Mouse (Mus musculus): ENCODE results near the gene Gng7. TPM values are rescaled to one million over a fixed set of nuclear protein-coding genes. Genes with fewer than 3 reads are reported as not detected.

Gng7 gene
- total and polyA plus RNA-seq, 2 experiments from 2014 or later: 0.11 to 0.64 TPM

- H3K4me1 ChIP-seq (ENCODE audit: control insufficient read depth, insufficient read depth): peaks cover 7% of the 10 kb centered on the region
- no peak overlapping the region for H3K4me2 ChIP-seq (ENCODE audit: low read depth, low read length)
- H3K9ac ChIP-seq (replicated peaks; ENCODE audit: low read depth, low read length): no peak overlapping the region
- H3K27me3 ChIP-seq (ENCODE audit: control insufficient read depth, insufficient read depth, low read length): no peaks in the 10 kb centered on the region
- H3K27ac ChIP-seq (ENCODE audit: low read depth): no peak overlapping the region
- H3K9me3 ChIP-seq (replicated peaks; ENCODE audit: control insufficient read depth, low read length): no peaks in the 10 kb centered on the region
- 89% methylated on average over 8 of the region's 8 CpGs for WGBS
- no peak overlapping the region for H3K4me3 ChIP-seq (ENCODE audit: low read depth, low read length)
- TF ChIP-seq EP300 (IDR thresholded peaks at IDR 0.05; ENCODE audit: low read depth): no peak
- no peak for TF ChIP-seq CTCF (IDR thresholded peaks at IDR 0.05; ENCODE audit: low read depth)
- ATAC-seq (ENCODE audit: insufficient read depth, low read depth) (no peak), DNase-seq (ENCODE audit: low spot score) (no peak)
- peaks cover 23% of the 10 kb centered on the region for H3K36me3 ChIP-seq (replicated peaks; ENCODE audit: control insufficient read depth, insufficient read depth, low read length)
Observed at GRCm38 (mm10) chr10:80899074-80899473, 115.7 kb downstream of the Gng7 start.

Other genes starting within 250 kb of the Gng7 start
- gene Sf3a2, start 216.7 kb downstream of the Gng7 start, total RNA-seq (2014; rRNA removed; ENCODE audit: low replicate concordance): 8.8 and 12.7 TPM in 2 replicates
- gene Sf3a2, start 216.7 kb downstream of the Gng7 start, polyA plus RNA-seq (2015; fragmentation: Nextera tagmentation; extraction: Ambion mirVana): 25.2 and 26.0 TPM in 2 replicates
- 29.3 and 50.6 TPM in 2 replicates for gene Plekhj1, start 216.3 kb downstream of the Gng7 start, total RNA-seq (2014; rRNA removed; ENCODE audit: low replicate concordance)
- gene Plekhj1, start 216.3 kb downstream of the Gng7 start, polyA plus RNA-seq (2015; fragmentation: Nextera tagmentation; extraction: Ambion mirVana): 41.8 and 44.4 TPM in 2 replicates
- 4.0 TPM in 1 of 2 replicates, not detected in the other for gene Amh, start 209.7 kb downstream of the Gng7 start, total RNA-seq (2014; rRNA removed; ENCODE audit: low replicate concordance)
- 0.18 and 0.22 TPM in 2 replicates for gene Amh, start 209.7 kb downstream of the Gng7 start, polyA plus RNA-seq (2015; fragmentation: Nextera tagmentation; extraction: Ambion mirVana)
- 2.2 TPM in 1 of 2 replicates, not detected in the other for gene Jsrp1, start 201.4 kb downstream of the Gng7 start, total RNA-seq (2014; rRNA removed; ENCODE audit: low replicate concordance)
- gene Jsrp1, start 201.4 kb downstream of the Gng7 start, polyA plus RNA-seq (2015; fragmentation: Nextera tagmentation; extraction: Ambion mirVana): 2.3 and 2.7 TPM in 2 replicates
- gene Oaz1, start 188.3 kb downstream of the Gng7 start, total RNA-seq (2014; rRNA removed; ENCODE audit: low replicate concordance): 2,373 and 2,460 TPM in 2 replicates
- 1,975 and 1,990 TPM in 2 replicates for gene Oaz1, start 188.3 kb downstream of the Gng7 start, polyA plus RNA-seq (2015; fragmentation: Nextera tagmentation; extraction: Ambion mirVana)
- gene Lingo3, start 170.9 kb downstream of the Gng7 start, total RNA-seq (2014; rRNA removed; ENCODE audit: low replicate concordance): 0.92 and 4.2 TPM in 2 replicates
- 1.1 and 1.5 TPM in 2 replicates for gene Lingo3, start 170.9 kb downstream of the Gng7 start, polyA plus RNA-seq (2015; fragmentation: Nextera tagmentation; extraction: Ambion mirVana)
- 71.8 and 118 TPM in 2 replicates for gene Lsm7, start 159.7 kb downstream of the Gng7 start, total RNA-seq (2014; rRNA removed; ENCODE audit: low replicate concordance)
- gene Lsm7, start 159.7 kb downstream of the Gng7 start, polyA plus RNA-seq (2015; fragmentation: Nextera tagmentation; extraction: Ambion mirVana): 160 and 162 TPM in 2 replicates
- gene Sppl2b, start 159.7 kb downstream of the Gng7 start, total RNA-seq (2014; rRNA removed; ENCODE audit: low replicate concordance): 35.7 and 44.4 TPM in 2 replicates
- gene Sppl2b, start 159.7 kb downstream of the Gng7 start, polyA plus RNA-seq (2015; fragmentation: Nextera tagmentation; extraction: Ambion mirVana): 23.3 and 24.2 TPM in 2 replicates
- not detected in 2 replicates for gene Tmprss9, start 143.1 kb downstream of the Gng7 start, total RNA-seq (2014; rRNA removed; ENCODE audit: low replicate concordance)
- 0.03 TPM in 1 of 2 replicates, not detected in the other for gene Tmprss9, start 143.1 kb downstream of the Gng7 start, polyA plus RNA-seq (2015; fragmentation: Nextera tagmentation; extraction: Ambion mirVana)
- gene Timm13, start 114.0 kb downstream of the Gng7 start, total RNA-seq (2014; rRNA removed; ENCODE audit: low replicate concordance): 163 and 256 TPM in 2 replicates
- 355 and 386 TPM in 2 replicates for gene Timm13, start 114.0 kb downstream of the Gng7 start, polyA plus RNA-seq (2015; fragmentation: Nextera tagmentation; extraction: Ambion mirVana)
- gene Lmnb2, start 96.7 kb downstream of the Gng7 start, total RNA-seq (2014; rRNA removed; ENCODE audit: low replicate concordance): 13.9 and 18.9 TPM in 2 replicates
- gene Lmnb2, start 96.7 kb downstream of the Gng7 start, polyA plus RNA-seq (2015; fragmentation: Nextera tagmentation; extraction: Ambion mirVana): 9.1 and 9.7 TPM in 2 replicates
- gene Gadd45b, start 84.9 kb downstream of the Gng7 start, total RNA-seq (2014; rRNA removed; ENCODE audit: low replicate concordance): 18.9 and 26.8 TPM in 2 replicates
- 22.3 and 28.0 TPM in 2 replicates for gene Gadd45b, start 84.9 kb downstream of the Gng7 start, polyA plus RNA-seq (2015; fragmentation: Nextera tagmentation; extraction: Ambion mirVana)
- gene Diras1, start 10.7 kb upstream of the Gng7 start, total RNA-seq (2014; rRNA removed; ENCODE audit: low replicate concordance): not detected in 2 replicates
- gene Diras1, start 10.7 kb upstream of the Gng7 start, polyA plus RNA-seq (2015; fragmentation: Nextera tagmentation; extraction: Ambion mirVana): not detected in 2 replicates
- 18.7 and 29.3 TPM in 2 replicates for gene Slc39a3, start 22.5 kb upstream of the Gng7 start, total RNA-seq (2014; rRNA removed; ENCODE audit: low replicate concordance)
- 6.3 and 7.5 TPM in 2 replicates for gene Slc39a3, start 22.5 kb upstream of the Gng7 start, polyA plus RNA-seq (2015; fragmentation: Nextera tagmentation; extraction: Ambion mirVana)
- 98.1 and 152 TPM in 2 replicates for gene Sgta, start 45.2 kb upstream of the Gng7 start, total RNA-seq (2014; rRNA removed; ENCODE audit: low replicate concordance)
- 134 and 137 TPM in 2 replicates for gene Sgta, start 45.2 kb upstream of the Gng7 start, polyA plus RNA-seq (2015; fragmentation: Nextera tagmentation; extraction: Ambion mirVana)
- gene Thop1, start 55.1 kb upstream of the Gng7 start, total RNA-seq (2014; rRNA removed; ENCODE audit: low replicate concordance): 23.6 and 31.2 TPM in 2 replicates
- 15.1 and 15.2 TPM in 2 replicates for gene Thop1, start 55.1 kb upstream of the Gng7 start, polyA plus RNA-seq (2015; fragmentation: Nextera tagmentation; extraction: Ambion mirVana)
- 1.3 TPM in 1 of 2 replicates, not detected in the other for gene Creb3l3, start 83.9 kb upstream of the Gng7 start, total RNA-seq (2014; rRNA removed; ENCODE audit: low replicate concordance)
- 0.55 and 0.93 TPM in 2 replicates for gene Creb3l3, start 83.9 kb upstream of the Gng7 start, polyA plus RNA-seq (2015; fragmentation: Nextera tagmentation; extraction: Ambion mirVana)
- gene Map2k2, start 91.0 kb upstream of the Gng7 start, total RNA-seq (2014; rRNA removed; ENCODE audit: low replicate concordance): 177 and 208 TPM in 2 replicates
- 130 and 133 TPM in 2 replicates for gene Map2k2, start 91.0 kb upstream of the Gng7 start, polyA plus RNA-seq (2015; fragmentation: Nextera tagmentation; extraction: Ambion mirVana)
- 57.8 and 68.6 TPM in 2 replicates for gene Zbtb7a, start 120.3 kb upstream of the Gng7 start, total RNA-seq (2014; rRNA removed; ENCODE audit: low replicate concordance)
- gene Zbtb7a, start 120.3 kb upstream of the Gng7 start, polyA plus RNA-seq (2015; fragmentation: Nextera tagmentation; extraction: Ambion mirVana): 27.8 and 32.3 TPM in 2 replicates
- 14.4 and 19.6 TPM in 2 replicates for gene Pias4, start 153.0 kb upstream of the Gng7 start, total RNA-seq (2014; rRNA removed; ENCODE audit: low replicate concordance)
- 19.8 and 20.7 TPM in 2 replicates for gene Pias4, start 153.0 kb upstream of the Gng7 start, polyA plus RNA-seq (2015; fragmentation: Nextera tagmentation; extraction: Ambion mirVana)
- gene Eef2, start 161.7 kb upstream of the Gng7 start, total RNA-seq (2014; rRNA removed; ENCODE audit: low replicate concordance): 1,828 and 2,004 TPM in 2 replicates
- 353 and 370 TPM in 2 replicates for gene Eef2, start 161.7 kb upstream of the Gng7 start, polyA plus RNA-seq (2015; fragmentation: Nextera tagmentation; extraction: Ambion mirVana)
- 56.5 and 72.7 TPM in 2 replicates for gene Dapk3, start 168.1 kb upstream of the Gng7 start, total RNA-seq (2014; rRNA removed; ENCODE audit: low replicate concordance)
- 29.0 and 31.7 TPM in 2 replicates for gene Dapk3, start 168.1 kb upstream of the Gng7 start, polyA plus RNA-seq (2015; fragmentation: Nextera tagmentation; extraction: Ambion mirVana)
- not detected in 2 replicates for gene 4930442H23Rik, start 168.9 kb upstream of the Gng7 start, total RNA-seq (2014; rRNA removed; ENCODE audit: low replicate concordance)
- 0.12 TPM in 1 of 2 replicates, not detected in the other for gene 4930442H23Rik, start 168.9 kb upstream of the Gng7 start, polyA plus RNA-seq (2015; fragmentation: Nextera tagmentation; extraction: Ambion mirVana)
- 30.5 and 35.2 TPM in 2 replicates for gene Nmrk2, start 187.1 kb upstream of the Gng7 start, total RNA-seq (2014; rRNA removed; ENCODE audit: low replicate concordance)
- gene Nmrk2, start 187.1 kb upstream of the Gng7 start, polyA plus RNA-seq (2015; fragmentation: Nextera tagmentation; extraction: Ambion mirVana): 13.0 and 14.2 TPM in 2 replicates
- gene Atcay, start 215.9 kb upstream of the Gng7 start, total RNA-seq (2014; rRNA removed; ENCODE audit: low replicate concordance): 0.58 TPM in 1 of 2 replicates, not detected in the other
- 0.25 TPM in 2 replicates for gene Atcay, start 215.9 kb upstream of the Gng7 start, polyA plus RNA-seq (2015; fragmentation: Nextera tagmentation; extraction: Ambion mirVana)
- gene Zfr2, start 218.2 kb upstream of the Gng7 start, total RNA-seq (2014; rRNA removed; ENCODE audit: low replicate concordance): 7.0 and 10.2 TPM in 2 replicates
- gene Zfr2, start 218.2 kb upstream of the Gng7 start, polyA plus RNA-seq (2015; fragmentation: Nextera tagmentation; extraction: Ambion mirVana): 2.2 and 2.6 TPM in 2 replicates
- gene Matk, start 238.0 kb upstream of the Gng7 start, total RNA-seq (2014; rRNA removed; ENCODE audit: low replicate concordance): 0.31 and 0.66 TPM in 2 replicates
- 0.42 and 0.51 TPM in 2 replicates for gene Matk, start 238.0 kb upstream of the Gng7 start, polyA plus RNA-seq (2015; fragmentation: Nextera tagmentation; extraction: Ambion mirVana)